In the genomic region with DNA sequence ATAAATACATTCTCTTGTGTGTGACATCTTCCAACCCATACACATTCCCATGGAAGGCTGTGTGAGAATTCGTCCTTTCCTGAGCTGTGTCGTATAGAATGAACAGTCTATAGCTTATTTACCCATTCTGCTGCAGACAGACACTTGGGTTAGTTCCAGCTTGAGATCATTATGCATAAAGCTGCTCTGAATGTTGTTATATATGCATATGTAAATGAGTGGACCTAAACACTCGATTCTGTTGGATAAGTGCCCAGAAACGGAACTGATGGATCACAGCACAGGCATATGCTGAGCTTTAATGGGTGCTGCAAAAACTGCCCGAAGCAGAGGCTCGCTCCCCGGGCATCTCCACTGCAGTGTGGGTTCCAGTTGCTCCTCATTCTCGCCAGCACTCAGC, we compare ENCODE assay signal across 13 mouse cellular contexts.
DNase-seq lines count a peak whose midpoint lies in the region; ATAC-seq lines count a peak whose summit lies in the region.
"Had no signal": no experiment of that assay in that cellular context is flagged by ENCODE, and none has a peak within 500 bp of the region (broad histone marks: within the 10 kb centered on the region; RNA-seq: fewer than 3 reads in every experiment).

No protein-coding gene starts in this region.

- peaks cover 2% of the 10 kb centered on the region; the same call in 1 of the 2 replicates for H3K4me1 ChIP-seq in forebrain, embryonic 11.5 days (replicated peaks; ENCODE audit: control insufficient read depth, insufficient read depth, low read length)
- H3K4me1 ChIP-seq in forebrain, embryonic 10.5 days = peaks cover 22% of the 10 kb centered on the region
- H3K4me1 ChIP-seq in midbrain, embryonic 16.5 days (ENCODE audit: control insufficient read depth, insufficient read depth, low read length) = peaks cover 28% of the 10 kb centered on the region
- peaks cover 8% of the 10 kb centered on the region for H3K4me1 ChIP-seq in heart, embryonic 12.5 days (replicated peaks)

- no peaks in the 10 kb centered on the region for H3K27me3 ChIP-seq in forebrain, embryonic 11.5 days (ENCODE audit: control insufficient read depth, insufficient read depth, low read length)
- no peaks in the 10 kb centered on the region for H3K27me3 ChIP-seq in forebrain, embryonic 10.5 days (ENCODE audit: poor library complexity, severe bottlenecking)
- no peaks in the 10 kb centered on the region for H3K27me3 ChIP-seq in midbrain, embryonic 16.5 days (ENCODE audit: control insufficient read depth, insufficient read depth, low read depth, low read length)
- no peaks in the 10 kb centered on the region for H3K27me3 ChIP-seq in heart, embryonic 12.5 days (replicated peaks)

- H3K9me3 ChIP-seq in forebrain, embryonic 11.5 days (ENCODE audit: control insufficient read depth, low read length) = no peaks in the 10 kb centered on the region
- no peaks in the 10 kb centered on the region for H3K9me3 ChIP-seq in forebrain, embryonic 10.5 days
- no peaks in the 10 kb centered on the region for H3K9me3 ChIP-seq in midbrain, embryonic 16.5 days (replicated peaks; ENCODE audit: control insufficient read depth, low read length, poor library complexity, severe bottlenecking)
- H3K9me3 ChIP-seq in heart, embryonic 12.5 days (replicated peaks) = no peaks in the 10 kb centered on the region

- no peaks in the 10 kb centered on the region for H3K36me3 ChIP-seq in forebrain, embryonic 11.5 days (ENCODE audit: control insufficient read depth, insufficient read depth, low read length)
- H3K36me3 ChIP-seq in forebrain, embryonic 10.5 days (replicated peaks) = no peaks in the 10 kb centered on the region
- 0 out of 2 replicates have a peak, but pooled peaks cover 2% of the 10 kb centered on the region for H3K36me3 ChIP-seq in midbrain, embryonic 16.5 days (ENCODE audit: control insufficient read depth, insufficient read depth, low read length)
- H3K36me3 ChIP-seq in heart, embryonic 12.5 days = peaks cover 8% of the 10 kb centered on the region
- H3K36me3 ChIP-seq: G1E had no signal

- WGBS in forebrain, embryonic 11.5 days = 74% methylated on average over 8 of the region's 8 CpGs
- WGBS in forebrain, embryonic 10.5 days = 90% methylated on average over 8 of the region's 8 CpGs
- WGBS in midbrain, embryonic 16.5 days = 41% methylated on average over 8 of the region's 8 CpGs
- 81% methylated on average over 8 of the region's 8 CpGs for WGBS in heart, embryonic 12.5 days

- H3K9ac ChIP-seq in forebrain, embryonic 11.5 days (ENCODE audit: low read length) = no peak overlapping the region
- no peak overlapping the region for H3K9ac ChIP-seq in midbrain, embryonic 16.5 days (ENCODE audit: low read depth, low read length)
- no peak overlapping the region for H3K9ac ChIP-seq in heart, embryonic 12.5 days
- H3K9ac ChIP-seq: liver, embryonic 14.5 days had no signal

- no peak for DNase-seq in forebrain, embryonic 11.5 days (ENCODE audit: low spot score)
- DNase-seq in forebrain, embryonic 10.5 days (ENCODE audit: extremely low spot score, low spot score) = no peak
- DNase-seq in retina, postnatal 1 day = peak; percentile 53
- no peak for DNase-seq in retina, embryonic 14.5 days (ENCODE audit: low spot score)
- no peak for DNase-seq in gastrocnemius, adult 8-10 months (ENCODE audit: low spot score in 2 of 2)
- no peak for DNase-seq in urinary bladder, postnatal 14 days (ENCODE audit: low spot score)
- DNase-seq: adrenal gland, adult 2 months; cerebellum, adult 18-20 months; heart, adult 2 months had no signal

- no peak overlapping the region for H3K4me3 ChIP-seq in forebrain, embryonic 11.5 days (ENCODE audit: low read depth, low read length)
- H3K4me3 ChIP-seq in forebrain, embryonic 10.5 days = no peak overlapping the region
- H3K4me3 ChIP-seq in midbrain, embryonic 16.5 days (ENCODE audit: low read depth, low read length) = no peak overlapping the region
- H3K4me3 ChIP-seq in heart, embryonic 12.5 days = no peak overlapping the region
- H3K4me3 ChIP-seq: heart, adult 2 months had no signal

- ATAC-seq in forebrain, embryonic 11.5 days (replicated peaks; ENCODE audit: low FRiP score) = peak; percentile 65; the same call in 1 of the 2 replicates
- ATAC-seq in midbrain, embryonic 16.5 days = no peak
- no peak for ATAC-seq in heart, embryonic 12.5 days (ENCODE audit: insufficient number of reproducible peaks, low FRiP score)

- no peak overlapping the region for H3K4me2 ChIP-seq in forebrain, embryonic 11.5 days (ENCODE audit: low read depth, low read length, severe bottlenecking)
- no peak overlapping the region for H3K4me2 ChIP-seq in midbrain, embryonic 16.5 days (ENCODE audit: low read length)
- H3K4me2 ChIP-seq in heart, embryonic 12.5 days = no peak overlapping the region

- no peak overlapping the region for H3K27ac ChIP-seq in forebrain, embryonic 11.5 days (ENCODE audit: low read depth, low read length)
- no peak overlapping the region for H3K27ac ChIP-seq in forebrain, embryonic 10.5 days
- H3K27ac ChIP-seq in midbrain, embryonic 16.5 days (ENCODE audit: low read length) = peak overlapping the region; percentile 18; the same call in 1 of the 2 replicates
- no peak overlapping the region for H3K27ac ChIP-seq in heart, embryonic 12.5 days (ENCODE audit: poor library complexity, severe bottlenecking)
- H3K27ac ChIP-seq: heart, adult 2 months; liver, embryonic 14.5 days had no signal
